Mouse (Mus musculus) ES-Bruce4 (cell line): ENCODE data around the gene Tbc1d2b.

ENCODE experiments used
- CTCF ChIP-seq: IDR thresholded peaks from one replicate; pipeline ENCODE4 v1.8.1; 2011; ENCODE audit warnings: low read depth, low read length
- EP300 ChIP-seq: IDR thresholded peaks from 2 replicates; pipeline ENCODE4 v1.6.1; 2011; ENCODE audit warnings: low read depth, low read length; ENCODE audit not compliant: insufficient read depth
- POLR2A ChIP-seq: IDR thresholded peaks from one replicate; pipeline ENCODE4 v1.8.1; 2011; ENCODE audit warnings: low read length; ENCODE audit not compliant: insufficient read depth

GRCm38 (mm10) chr9:90179409-90179808 lies 91.2 kb downstream of the Tbc1d2b start:
- TF ChIP-seq POLR2A (no peak), CTCF (no peak), EP300 (no peak)
